Mouse (Mus musculus) WW6 (cell line): ENCODE results near the gene Pbxip1.

Experiments
- DNase-seq: peaks from one replicate; pipeline ENCODE4 v3.0.0-alpha.2; 2013; ENCODE audit warnings: low read depth, low spot score

The Pbxip1 gene

GRCm38 (mm10) chr3:89436176-89437113, at the start of gene Pbxip1:
Gene Pbxip1 (plus strand): TSS chr3:89436706.
- DNase-seq = peak; percentile 61

GRCm38 (mm10) chr3:89387632-89388031, 48.9 kb upstream of the Pbxip1 start:
- no peak for DNase-seq

GRCm38 (mm10) chr3:89388134-89388881, 48.2 kb upstream of the Pbxip1 start:
- no peak for DNase-seq

GRCm38 (mm10) chr3:89388901-89389740, 47.4 kb upstream of the Pbxip1 start:
- DNase-seq = no peak

GRCm38 (mm10) chr3:89390111-89390515, 46.4 kb upstream of the Pbxip1 start:
- DNase-seq = no peak

GRCm38 (mm10) chr3:89390699-89391662, 45.5 kb upstream of the Pbxip1 start:
- no peak for DNase-seq

- no peak for DNase-seq
These were observed 44.6 kb upstream of the Pbxip1 start for GRCm38 (mm10) chr3:89391663-89392511.

GRCm38 (mm10) chr3:89392871-89393311, 43.6 kb upstream of the Pbxip1 start:
- no peak for DNase-seq

- peak; percentile 90 for DNase-seq
These were observed 42.9 kb upstream of the Pbxip1 start for GRCm38 (mm10) chr3:89393605-89394004.

- DNase-seq = no peak
These were observed 42.3 kb upstream of the Pbxip1 start, which contains the start of gene Zbtb7b for GRCm38 (mm10) chr3:89394006-89394893. Gene Zbtb7b (minus strand): TSS chr3:89394776.

GRCm38 (mm10) chr3:89394894-89395256, 41.6 kb upstream of the Pbxip1 start:
- no peak for DNase-seq

GRCm38 (mm10) chr3:89395419-89395805, 41.1 kb upstream of the Pbxip1 start:
- DNase-seq = no peak

GRCm38 (mm10) chr3:89395806-89396653, 40.5 kb upstream of the Pbxip1 start:
- DNase-seq = no peak

GRCm38 (mm10) chr3:89396654-89397005, 39.9 kb upstream of the Pbxip1 start:
- no peak for DNase-seq

GRCm38 (mm10) chr3:89401329-89401728, 35.2 kb upstream of the Pbxip1 start:
- no peak for DNase-seq

- DNase-seq = no peak
These were observed 33.8 kb upstream of the Pbxip1 start, which contains the start of gene Lenep for GRCm38 (mm10) chr3:89402693-89403092. Gene Lenep (minus strand): TSS chr3:89402793.

GRCm38 (mm10) chr3:89406887-89407286, 29.6 kb upstream of the Pbxip1 start:
- DNase-seq = no peak

GRCm38 (mm10) chr3:89408448-89408847, 28.1 kb upstream of the Pbxip1 start:
- no peak for DNase-seq
